Mouse (Mus musculus): ENCODE data around the gene Erich6.
"Not testable (repeated sequence)": the region's sequence is repeated elsewhere in the genome, so short reads cannot be mapped to it uniquely, and the experiment has no call there.

The Erich6 gene

DNA sequence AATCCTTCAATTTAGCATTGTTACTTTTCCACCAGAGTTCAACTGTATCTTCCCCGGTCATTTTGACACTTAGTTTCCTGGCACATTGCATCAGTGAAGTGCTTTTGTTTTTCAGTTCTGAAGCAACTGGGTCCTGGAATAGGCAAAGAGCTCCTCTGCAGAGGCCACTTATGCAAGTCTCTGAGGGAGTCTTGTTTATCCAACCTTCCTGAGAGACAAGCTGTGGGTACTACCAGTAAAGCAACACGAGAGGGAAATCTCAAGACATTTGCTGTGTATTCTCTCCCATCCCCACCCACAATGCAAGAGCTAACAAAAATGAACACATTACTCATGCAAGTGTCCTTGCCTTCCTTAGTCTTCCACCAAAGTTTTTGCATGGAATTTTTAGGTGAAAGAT lies 5.3 kb downstream of the Erich6 start:
- no peak for DNase-seq

DNA sequence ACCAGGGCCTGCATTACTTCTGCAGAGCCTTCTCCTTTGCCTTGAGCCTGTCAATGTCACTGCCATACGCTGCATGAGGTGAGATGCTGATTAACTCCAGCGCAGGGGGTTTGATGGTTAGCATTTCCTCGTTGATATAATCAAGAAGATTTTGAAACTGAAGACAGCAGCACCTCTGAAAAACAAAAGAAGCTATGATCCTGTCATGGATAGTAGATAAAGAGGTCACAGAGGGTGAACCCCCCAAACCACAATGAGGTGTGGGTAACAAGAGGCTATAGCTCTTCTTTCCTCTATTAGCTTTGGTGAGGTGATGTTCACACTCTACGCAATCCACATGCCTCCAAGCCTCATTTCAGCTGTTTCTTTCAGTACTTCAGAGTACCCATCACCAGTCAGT lies 12.0 kb downstream of the Erich6 start:
- no peak for DNase-seq

DNA sequence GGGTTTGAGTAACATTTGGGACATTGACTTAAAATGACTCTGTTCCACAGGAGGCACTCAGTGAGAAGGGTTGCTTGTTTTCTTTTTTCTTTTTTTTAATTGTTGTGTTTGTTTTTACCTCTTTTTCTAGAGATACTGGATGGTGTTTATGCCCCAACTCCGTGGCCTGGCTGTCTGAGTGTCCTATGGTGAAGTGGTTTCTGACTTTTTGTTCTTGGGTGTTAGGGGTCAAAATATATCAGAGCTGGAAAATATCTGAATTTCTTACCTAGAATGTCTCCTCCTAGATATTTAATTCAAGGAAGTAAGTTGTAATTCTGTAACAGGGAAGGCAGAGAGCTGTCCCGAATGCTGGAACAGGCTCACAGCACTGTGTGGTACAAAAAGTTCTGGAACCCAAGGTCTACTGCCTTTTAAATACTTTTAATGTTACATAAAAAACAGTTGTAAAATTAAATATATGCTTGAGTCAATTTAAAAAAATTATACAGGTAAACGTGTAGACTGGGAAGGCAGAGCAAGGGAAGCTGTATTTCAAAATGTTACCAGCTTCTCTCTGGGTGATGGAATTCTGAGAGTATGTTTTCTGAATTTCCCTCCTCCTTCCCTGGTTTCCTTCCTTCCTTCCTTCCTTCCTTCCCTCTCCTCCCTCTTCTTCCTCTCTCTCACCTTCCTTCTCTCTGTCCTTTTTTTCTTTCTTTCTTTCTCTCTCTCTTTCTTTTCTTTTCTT lies 14.2 kb downstream of the Erich6 start:
- DNase-seq, result no peak

DNA sequence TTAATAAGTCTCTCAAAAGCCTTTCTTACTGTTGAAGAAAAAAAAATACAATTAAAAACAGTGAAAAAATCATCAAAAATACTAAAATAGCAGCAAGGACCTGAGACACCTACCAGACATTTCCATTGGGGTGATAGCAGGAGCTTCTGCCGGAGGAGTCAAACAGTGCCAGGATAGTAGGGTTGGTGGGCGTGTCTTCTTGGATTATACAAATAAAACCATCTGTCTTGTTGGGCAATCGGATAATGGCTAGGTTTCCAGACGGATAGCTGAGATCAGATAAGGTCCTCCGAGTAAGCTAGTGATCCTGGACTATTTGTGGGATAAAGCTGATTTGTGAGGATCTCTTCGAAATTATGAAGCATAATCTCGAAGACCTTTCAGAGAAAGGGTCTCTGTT lies 15.9 kb downstream of the Erich6 start:
- no peak for DNase-seq

DNA sequence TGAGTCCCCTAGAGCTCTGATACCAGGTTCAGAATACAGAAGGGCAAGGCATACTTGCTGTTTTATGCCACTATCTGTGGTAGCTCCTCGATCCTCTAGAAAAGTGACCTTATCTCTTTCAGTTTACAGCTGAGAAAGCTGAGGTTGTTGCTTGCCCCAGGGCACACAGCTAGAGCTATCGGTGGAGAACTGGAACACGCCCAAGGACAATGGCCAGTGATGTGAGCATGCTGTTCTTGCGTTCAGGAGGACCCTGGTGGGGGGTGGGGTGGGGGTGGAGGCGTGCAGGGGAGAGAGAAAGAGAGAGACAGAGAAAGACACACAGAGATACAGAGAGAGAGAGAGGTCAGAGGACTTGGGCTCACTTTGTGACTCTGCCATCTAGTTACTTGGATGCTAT lies 27.0 kb downstream of the Erich6 start:
- DNase-seq, result no peak

DNA sequence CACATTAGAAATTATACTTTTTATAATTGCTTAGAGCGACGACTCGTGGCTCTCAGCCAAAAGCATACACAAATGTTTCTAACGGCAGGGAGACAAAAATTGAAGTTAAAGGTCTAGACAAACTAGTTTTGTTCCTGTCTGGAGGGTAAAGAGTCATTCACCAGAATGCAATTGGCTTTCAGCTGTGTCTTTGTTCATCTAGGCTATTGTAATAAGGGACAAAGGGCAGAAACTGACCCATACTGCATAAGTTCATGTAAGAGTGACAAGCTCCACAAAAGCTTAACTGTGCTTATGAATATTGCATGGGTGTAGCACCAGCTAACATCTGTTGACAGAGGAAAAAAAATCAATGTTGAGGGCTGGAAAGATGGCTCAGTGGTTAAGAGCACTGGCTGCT lies 28.5 kb downstream of the Erich6 start:
- DNase-seq, result no peak

DNA sequence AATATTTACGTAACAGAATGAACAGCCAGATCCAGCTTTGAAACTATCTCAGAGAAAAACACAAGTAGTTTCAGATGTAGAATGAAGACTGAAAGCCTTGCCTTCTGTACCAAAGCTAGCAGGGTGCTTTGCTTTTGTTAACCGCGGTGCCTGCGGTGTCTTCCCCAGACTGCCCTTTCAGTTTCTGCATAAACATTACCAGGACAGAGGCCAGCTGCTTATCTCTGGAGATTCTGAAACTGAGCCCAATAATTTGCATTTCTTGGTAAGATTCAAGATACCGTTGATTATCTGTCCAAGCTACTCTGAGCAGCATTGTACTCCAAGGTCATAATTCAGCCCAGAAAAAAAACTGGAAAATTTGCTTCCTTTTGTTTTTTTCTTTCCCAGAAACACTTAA lies 43.4 kb downstream of the Erich6 start:
- no peak for DNase-seq

DNA sequence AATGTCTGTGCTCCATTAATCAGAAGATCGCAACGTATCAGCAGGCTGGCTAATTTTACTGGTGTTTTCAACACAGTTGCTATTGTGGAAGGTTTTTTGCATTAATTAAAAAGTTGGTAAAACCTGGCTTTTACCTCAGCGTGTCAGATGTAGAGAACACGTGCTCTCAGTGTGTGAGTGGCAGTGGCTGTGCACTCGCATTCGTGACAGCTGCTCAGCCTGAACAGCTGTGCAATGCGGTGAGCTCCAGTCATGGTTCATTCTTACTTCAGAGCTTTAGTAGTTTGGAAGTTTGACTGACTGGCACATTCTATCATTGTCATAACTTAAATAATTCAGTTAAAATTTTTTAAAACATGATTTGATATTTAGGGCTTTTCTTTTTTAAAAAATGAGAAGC lies 44.3 kb downstream of the Erich6 start:
- DNase-seq, result not testable (repeated sequence)

DNA sequence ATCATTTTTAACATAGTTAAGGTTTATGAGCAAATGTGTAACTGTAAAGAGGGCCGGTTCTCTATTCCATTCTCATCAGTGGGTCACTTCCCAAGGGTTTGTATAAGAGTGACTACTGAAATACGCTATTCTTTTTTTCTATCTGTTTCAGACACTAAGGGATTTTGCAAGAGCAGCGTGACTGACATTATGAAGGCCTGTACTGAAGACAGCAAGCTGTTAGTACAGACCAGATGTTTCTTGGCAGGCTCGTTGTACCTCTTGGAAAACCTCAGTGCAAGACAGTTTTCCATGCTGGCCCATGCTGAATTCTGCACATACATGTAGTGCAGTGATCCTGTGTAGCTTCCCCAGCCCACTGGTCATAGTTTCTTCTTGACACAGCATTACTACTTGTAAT lies 46.5 kb downstream of the Erich6 start:
- DNase-seq, result not testable (repeated sequence)

DNA sequence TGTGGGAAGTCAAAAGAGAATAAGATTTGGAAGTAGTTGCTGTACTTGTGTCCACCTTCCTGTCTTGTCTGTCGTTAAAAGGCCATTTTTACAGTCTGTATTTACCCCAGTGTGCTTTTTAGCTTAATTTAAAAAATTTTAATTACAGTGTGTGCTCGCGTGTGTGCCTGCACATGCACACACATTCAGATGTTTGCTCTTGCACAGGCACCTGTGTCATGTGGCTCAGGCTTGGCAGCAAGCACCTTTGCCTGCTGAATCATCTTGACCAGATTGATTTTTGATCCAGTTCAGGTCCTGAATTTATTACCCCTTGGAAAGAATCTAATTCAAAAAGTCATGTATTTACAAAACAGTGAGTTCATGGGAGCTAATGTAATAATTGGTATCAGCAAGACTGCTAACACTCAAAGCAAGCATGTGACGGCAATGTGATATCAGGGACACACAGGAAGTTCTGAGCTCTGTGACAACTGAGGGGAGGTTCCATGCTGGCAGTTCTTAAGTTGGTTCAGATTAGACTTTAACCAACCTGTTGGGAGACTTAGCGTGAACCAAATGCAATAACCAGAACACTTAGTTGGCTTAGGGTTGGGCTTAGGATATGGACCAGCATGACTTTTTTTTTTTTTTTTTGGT lies 54.1 kb downstream of the Erich6 start:
- DNase-seq, result no peak

DNA sequence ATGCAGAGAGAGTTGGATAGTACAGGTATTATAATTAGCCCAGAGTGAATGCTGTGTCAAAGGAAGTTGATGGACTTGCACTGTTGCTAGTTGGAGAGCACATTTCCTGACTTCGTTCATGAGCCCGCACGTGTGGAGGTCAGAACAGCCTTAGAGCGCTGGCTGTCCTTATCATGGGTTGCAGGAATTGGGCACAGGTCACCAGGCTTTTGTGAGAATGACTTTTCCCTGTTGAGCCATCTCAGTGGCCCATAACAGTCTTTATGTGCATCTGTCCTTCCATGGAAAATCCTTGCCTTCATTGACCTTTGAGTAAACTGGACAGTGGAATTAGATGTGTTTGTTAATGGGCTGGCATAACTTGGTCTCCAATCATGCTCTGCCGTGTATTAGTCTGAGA lies 54.7 kb downstream of the Erich6 start:
- DNase-seq, result no peak

DNA sequence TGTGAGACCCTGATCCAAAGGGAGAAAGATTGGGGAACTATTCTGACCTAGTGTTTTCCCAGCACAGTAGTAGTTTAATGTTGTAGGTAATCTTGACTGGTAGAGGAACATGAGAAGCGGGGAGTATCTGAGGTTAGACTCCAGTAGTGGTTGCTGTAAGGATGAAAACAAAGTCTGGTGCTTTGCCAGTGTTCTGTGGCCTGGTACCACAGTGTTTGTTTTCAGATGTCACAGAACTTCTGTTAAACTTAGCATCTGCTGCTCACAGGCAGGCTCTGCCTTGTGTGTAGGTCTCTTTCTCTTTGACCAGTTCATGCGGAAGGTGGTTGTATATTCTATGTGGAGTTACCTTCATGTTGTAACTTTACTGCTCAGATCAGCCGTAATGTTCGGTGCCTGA lies 55.5 kb downstream of the Erich6 start:
- DNase-seq, result no peak

DNA sequence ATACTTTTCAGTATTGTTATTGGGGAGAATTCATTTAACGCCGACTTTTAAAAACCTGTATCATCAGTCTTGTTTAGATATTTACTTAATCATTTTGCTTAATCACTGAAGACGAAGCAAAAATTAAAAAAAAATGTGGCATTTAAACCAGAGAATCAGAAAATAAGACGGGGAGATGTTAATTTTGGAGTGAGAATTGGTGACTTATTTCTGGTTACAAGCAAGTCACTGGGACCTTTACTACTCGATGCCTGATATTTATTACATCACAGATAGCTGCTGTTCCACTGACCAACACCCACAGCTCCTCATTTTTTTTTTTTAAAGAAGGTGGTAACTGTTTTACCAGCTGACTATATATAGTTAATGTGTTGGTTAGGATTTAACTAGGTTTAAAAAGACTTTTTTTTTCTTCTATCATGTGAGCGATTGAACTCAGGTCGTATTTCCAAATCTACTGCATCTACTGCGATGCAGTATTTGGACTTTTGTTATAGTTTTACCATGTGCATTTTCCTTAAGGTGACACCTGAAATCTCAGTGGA lies 59.4 kb downstream of the Erich6 start:
- no peak for DNase-seq

DNA sequence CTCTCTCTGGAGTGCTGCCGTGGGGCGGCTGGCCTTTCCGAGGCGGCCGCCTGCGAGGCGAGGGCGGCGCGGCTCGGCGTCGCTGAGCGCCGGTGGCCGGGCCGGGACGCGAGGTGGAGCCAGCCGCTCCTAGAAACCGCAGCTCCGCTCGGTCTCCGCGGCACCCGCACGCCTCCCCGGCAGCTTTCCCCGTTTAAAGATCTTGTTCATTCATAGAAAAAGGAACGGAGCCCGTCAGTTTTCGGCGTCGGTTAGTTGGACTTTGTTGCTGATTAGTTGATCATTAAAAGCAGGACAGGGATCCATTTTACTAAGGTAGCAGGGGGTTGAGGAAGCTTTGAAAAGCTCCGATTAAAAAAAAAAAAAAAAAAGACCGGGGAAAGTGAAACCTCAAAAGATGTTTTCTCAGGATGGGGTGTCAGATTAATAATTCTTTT lies 59.9 kb downstream of the Erich6 start:
- no peak for DNase-seq

DNA sequence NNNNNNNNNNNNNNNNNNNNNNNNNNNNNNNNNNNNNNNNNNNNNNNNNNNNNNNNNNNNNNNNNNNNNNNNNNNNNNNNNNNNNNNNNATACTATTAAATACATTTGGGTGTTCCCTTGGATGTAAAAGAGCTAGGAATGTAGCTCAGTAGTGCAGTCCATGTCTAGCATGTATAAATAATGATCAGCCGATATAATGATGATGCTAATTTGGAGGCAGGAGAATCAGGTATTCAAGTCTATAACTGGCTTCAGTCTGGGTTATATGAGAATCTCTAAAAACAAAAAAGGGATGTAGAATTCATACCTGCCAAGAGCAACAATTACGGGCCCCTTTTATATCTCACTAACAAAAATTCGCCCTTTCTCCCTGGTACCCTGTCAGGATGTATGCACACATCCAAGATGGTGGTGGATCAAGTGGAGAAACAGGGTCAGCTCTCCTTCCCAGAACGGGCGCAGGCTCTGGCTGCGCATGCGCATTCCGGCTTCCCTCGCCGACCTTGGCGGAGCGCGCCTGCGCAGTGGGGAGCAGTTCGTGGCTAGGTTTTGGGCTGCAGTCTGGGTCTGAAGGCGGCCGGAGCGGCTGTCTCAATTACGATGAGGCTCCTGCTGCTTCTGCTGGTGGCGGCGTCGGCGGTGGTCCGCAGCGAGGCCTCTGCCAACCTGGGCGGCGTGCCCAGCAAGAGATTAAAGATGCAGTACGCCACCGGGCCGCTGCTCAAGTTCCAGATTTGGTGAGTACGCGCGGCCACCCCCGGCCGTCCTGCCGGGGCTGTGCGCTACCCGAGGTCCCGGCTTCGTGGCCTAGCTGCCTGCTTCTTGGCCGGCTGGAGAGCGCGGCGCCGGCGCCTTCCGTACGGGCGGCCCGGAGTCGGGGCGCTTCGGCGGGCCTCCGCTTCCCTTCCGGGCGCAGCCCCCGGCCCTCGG lies 60.6 kb downstream of the Erich6 start, which contains the start of gene Selenot:
TSS of gene Selenot (plus strand) at position 500 of the 930 bp plus-strand sequence.
- DNase-seq, result peak; percentile 99

DNA sequence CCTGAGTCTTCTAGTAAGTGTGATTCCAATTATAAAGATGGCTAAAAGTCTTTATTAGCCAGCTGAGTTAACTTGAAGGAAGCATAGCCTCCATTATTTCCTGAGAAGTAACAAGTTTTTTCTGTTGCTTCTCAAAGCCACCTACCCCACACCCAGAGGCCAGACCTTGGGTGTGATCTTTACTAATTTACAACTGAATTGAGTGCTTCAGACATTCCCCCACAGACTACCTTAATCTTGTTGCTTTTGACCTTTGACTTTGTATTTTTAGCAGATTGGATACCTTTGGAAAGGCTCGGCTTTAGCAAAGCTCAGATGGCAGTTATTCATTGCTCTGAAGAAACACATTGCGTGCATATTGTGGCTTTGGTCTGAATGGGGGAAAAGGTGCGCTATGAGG lies 66.2 kb downstream of the Erich6 start:
- no peak for DNase-seq

All from cerebellum, adult 8-10 months (tissue).